Mouse (Mus musculus) forebrain, embryonic 12.5 days (tissue): ENCODE data around the gene Kcnma1. TPM values are rescaled to one million over a fixed set of nuclear protein-coding genes. Genes with fewer than 3 reads are reported as not detected.

Experiments used
- ATAC-seq: fragments of 200-750 bp; cut with Nextera tagmentation; 2 replicates; pipeline ENCODE4 v1.8.0; 2017; ENCODE audit warnings: moderate TSS enrichment; ENCODE audit not compliant: low FRiP score
- H3K27ac ChIP-seq: fragments of 300-500 bp; sonication (generic); 2 replicates; pipeline ENCODE4 v1.5.1; 2016; ENCODE audit warnings: mild to moderate bottlenecking
- H3K27me3 ChIP-seq: fragments of 300-500 bp; sonication (generic); 2 replicates; pipeline ENCODE4 v1.6.1; 2016; ENCODE audit warnings: mild to moderate bottlenecking
- H3K36me3 ChIP-seq: fragments of 300-500 bp; sonication (generic); replicated peaks from 2 replicates; pipeline ENCODE4 v1.6.1; 2016; ENCODE audit warnings: mild to moderate bottlenecking
- H3K4me1 ChIP-seq: fragments of 300-500 bp; sonication (generic); 2 replicates; pipeline ENCODE4 v1.6.1; 2016
- H3K4me2 ChIP-seq: fragments of 300-500 bp; sonication (generic); 2 replicates; pipeline ENCODE4 v1.6.1; 2016; ENCODE audit warnings: mild to moderate bottlenecking, moderate library complexity
- H3K4me3 ChIP-seq: fragments of 300-500 bp; sonication (generic); replicated peaks from 2 replicates; pipeline ENCODE4 v1.5.1; 2016; ENCODE audit warnings: mild to moderate bottlenecking
- H3K9ac ChIP-seq: fragments of 300-500 bp; sonication (generic); 2 replicates; pipeline ENCODE4 v1.6.1; 2016; ENCODE audit warnings: mild to moderate bottlenecking
- H3K9me3 ChIP-seq: fragments of 300-500 bp; sonication (generic); 2 replicates; pipeline ENCODE4 v1.6.1; 2016
- WGBS: fragments of 180-500 bp; shearing (Covaris S2); methylation state at CpG from one replicate; pipeline ENCODE4 v1.1.7; 2016; 5-methylcytosine and 5-hydroxymethylcytosine counted together
- polyA plus RNA-seq: library from polyadenylated mRNA; unstranded; fragments of >200 nt; fragmentation: Nextera tagmentation; extraction: Ambion mirVana; gene quantifications from 2 replicates; pipeline ENCODE4 v1.2.1, GENCODE M21; 2016

Kcnma1 gene
- polyA plus RNA-seq, 1 experiment from 2014 or later = 2.6 TPM

GRCm38 (mm10) chr14:23521080-23521684, 493.1 kb downstream of the Kcnma1 start:
- Histone ChIP-seq H3K36me3 (no peaks in the 10 kb centered on the region), H3K4me2 (no peak overlapping the region), H3K4me3 (no peak overlapping the region), H3K9me3 (no peaks in the 10 kb centered on the region), H3K9ac (no peak overlapping the region), H3K27me3 (no peaks in the 10 kb centered on the region), H3K27ac (no peak overlapping the region), H3K4me1 (no peaks in the 10 kb centered on the region)
- 76% methylated on average over 10 of the region's 10 CpGs for WGBS
- ATAC-seq = no peak

GRCm38 (mm10) chr14:23517374-23517773, 496.9 kb downstream of the Kcnma1 start:
- no peak overlapping the region for H3K4me3 ChIP-seq
- WGBS = 91% methylated on average over 2 of the region's 2 CpGs
- ATAC-seq = no peak

GRCm38 (mm10) chr14:23509792-23510191, 504.5 kb downstream of the Kcnma1 start:
- Histone ChIP-seq H3K4me2 (no peak overlapping the region), H3K9me3 (no peaks in the 10 kb centered on the region), H3K9ac (no peak overlapping the region), H3K27ac (no peak overlapping the region), H3K36me3 (no peaks in the 10 kb centered on the region), H3K27me3 (no peaks in the 10 kb centered on the region), H3K4me1 (no peaks in the 10 kb centered on the region), H3K4me3 (no peak overlapping the region)
- no peak for ATAC-seq
- 90% methylated on average over 5 of the region's 5 CpGs for WGBS

More at GRCm38 (mm10) chr14:23517374-23517773, 496.9 kb downstream of the Kcnma1 start:
- Histone ChIP-seq H3K4me1 (no peaks in the 10 kb centered on the region), H3K27ac (no peak overlapping the region), H3K27me3 (no peaks in the 10 kb centered on the region), H3K9ac (no peak overlapping the region), H3K9me3 (no peaks in the 10 kb centered on the region), H3K4me2 (no peak overlapping the region), H3K36me3 (no peaks in the 10 kb centered on the region)

GRCm38 (mm10) chr14:23502236-23502790, 512.0 kb downstream of the Kcnma1 start:
- Histone ChIP-seq H3K36me3 (no peaks in the 10 kb centered on the region), H3K27me3 (no peaks in the 10 kb centered on the region), H3K9ac (no peak overlapping the region), H3K27ac (no peak overlapping the region), H3K4me1 (peaks cover 8% of the 10 kb centered on the region; the same call in 1 of the 2 replicates), H3K4me2 (no peak overlapping the region), H3K4me3 (no peak overlapping the region), H3K9me3 (no peaks in the 10 kb centered on the region)
- ATAC-seq = no peak
- WGBS = 30% methylated on average over 8 of the region's 8 CpGs

- 94% methylated on average over 3 of the region's 3 CpGs for WGBS
- ATAC-seq = no peak
- Histone ChIP-seq H3K4me3 (no peak overlapping the region), H3K27ac (no peak overlapping the region), H3K4me1 (0 out of 2 replicates have a peak, but pooled peaks cover under 1% of the 10 kb centered on the region), H3K9ac (no peak overlapping the region), H3K4me2 (no peak overlapping the region), H3K36me3 (no peaks in the 10 kb centered on the region), H3K27me3 (no peaks in the 10 kb centered on the region), H3K9me3 (no peaks in the 10 kb centered on the region)
Observed at GRCm38 (mm10) chr14:23496801-23497200, 517.5 kb downstream of the Kcnma1 start.

GRCm38 (mm10) chr14:23496236-23496740, 518.0 kb downstream of the Kcnma1 start:
- 78% methylated on average over 4 of the region's 4 CpGs for WGBS
- no peak for ATAC-seq
- Histone ChIP-seq H3K9me3 (no peaks in the 10 kb centered on the region), H3K4me3 (no peak overlapping the region), H3K27me3 (no peaks in the 10 kb centered on the region), H3K9ac (no peak overlapping the region), H3K27ac (no peak overlapping the region), H3K4me1 (no peaks in the 10 kb centered on the region), H3K36me3 (no peaks in the 10 kb centered on the region), H3K4me2 (no peak overlapping the region)

- Histone ChIP-seq H3K36me3 (no peaks in the 10 kb centered on the region), H3K4me3 (no peak overlapping the region), H3K4me1 (no peaks in the 10 kb centered on the region), H3K27me3 (no peaks in the 10 kb centered on the region), H3K9ac (no peak overlapping the region), H3K4me2 (no peak overlapping the region), H3K9me3 (no peaks in the 10 kb centered on the region), H3K27ac (no peak overlapping the region)
- no peak for ATAC-seq
- WGBS = 77% methylated on average over 3 of the region's 3 CpGs
Observed at GRCm38 (mm10) chr14:23494496-23494800, 519.8 kb downstream of the Kcnma1 start.

- H3K4me3 ChIP-seq = no peak overlapping the region
- 79% methylated on average over 8 of the region's 8 CpGs for WGBS
- H3K9ac ChIP-seq = no peak overlapping the region
- no peak for ATAC-seq
- H3K36me3 ChIP-seq = no peaks in the 10 kb centered on the region
- no peaks in the 10 kb centered on the region for H3K4me1 ChIP-seq
- no peak overlapping the region for H3K27ac ChIP-seq
- H3K27me3 ChIP-seq = no peaks in the 10 kb centered on the region
- H3K9me3 ChIP-seq = no peaks in the 10 kb centered on the region
- no peak overlapping the region for H3K4me2 ChIP-seq
Observed at GRCm38 (mm10) chr14:23493750-23494495, 520.4 kb downstream of the Kcnma1 start.

- WGBS = 88% methylated on average over 9 of the region's 9 CpGs
- no peak for ATAC-seq
- H3K9me3 ChIP-seq = no peaks in the 10 kb centered on the region
- no peak overlapping the region for H3K4me3 ChIP-seq
- H3K4me1 ChIP-seq = no peaks in the 10 kb centered on the region
- no peak overlapping the region for H3K9ac ChIP-seq
- H3K27me3 ChIP-seq = no peaks in the 10 kb centered on the region
- no peak overlapping the region for H3K27ac ChIP-seq
- H3K36me3 ChIP-seq = no peaks in the 10 kb centered on the region
- H3K4me2 ChIP-seq = no peak overlapping the region
Observed at GRCm38 (mm10) chr14:23492581-23493360, 521.5 kb downstream of the Kcnma1 start.

- H3K27me3 ChIP-seq = no peaks in the 10 kb centered on the region
- H3K9ac ChIP-seq = no peak overlapping the region
- no peak overlapping the region for H3K27ac ChIP-seq
- no peaks in the 10 kb centered on the region for H3K9me3 ChIP-seq
- H3K4me2 ChIP-seq = no peak overlapping the region
- H3K4me3 ChIP-seq = no peak overlapping the region
- no peak for ATAC-seq
- H3K4me1 ChIP-seq = no peaks in the 10 kb centered on the region
- H3K36me3 ChIP-seq = no peaks in the 10 kb centered on the region
- WGBS = 54% methylated on average over 2 of the region's 2 CpGs
Observed at GRCm38 (mm10) chr14:23491359-23491758, 522.9 kb downstream of the Kcnma1 start.

GRCm38 (mm10) chr14:23486687-23487086, 527.6 kb downstream of the Kcnma1 start:
- Histone ChIP-seq H3K36me3 (no peaks in the 10 kb centered on the region), H3K27me3 (no peaks in the 10 kb centered on the region), H3K4me2 (no peak overlapping the region), H3K27ac (no peak overlapping the region), H3K4me1 (no peaks in the 10 kb centered on the region), H3K9ac (no peak overlapping the region), H3K9me3 (no peaks in the 10 kb centered on the region), H3K4me3 (no peak overlapping the region)
- no peak for ATAC-seq
- WGBS = 100% methylated on average over 1 of the region's 1 CpGs

GRCm38 (mm10) chr14:23485802-23486500, 528.3 kb downstream of the Kcnma1 start:
- no peak overlapping the region for H3K9ac ChIP-seq
- 85% methylated on average over 7 of the region's 7 CpGs for WGBS
- no peak overlapping the region for H3K27ac ChIP-seq
- no peaks in the 10 kb centered on the region for H3K4me1 ChIP-seq
- H3K36me3 ChIP-seq = no peaks in the 10 kb centered on the region
- no peak for ATAC-seq
- H3K4me2 ChIP-seq = no peak overlapping the region
- no peaks in the 10 kb centered on the region for H3K27me3 ChIP-seq
- H3K9me3 ChIP-seq = no peaks in the 10 kb centered on the region
- no peak overlapping the region for H3K4me3 ChIP-seq
